Mouse (Mus musculus) brain, adult 10 weeks (tissue): ENCODE results near the gene Rbsn. TPM values are rescaled to one million over a fixed set of nuclear protein-coding genes. Genes with fewer than 3 reads are reported as not detected.

Source experiments
- polyA plus RNA-seq: library from polyadenylated mRNA; stranded (reverse); fragments of 350-450 nt; fragmentation: Illumina TruSeq; extraction: RNeasy Lipid Tissue Mini Kit (QIAGEN cat#74804); gene quantifications from one replicate; pipeline ENCODE4 v1.2.3, GENCODE M21; 2015; ENCODE audit warnings: low read depth, low replicate concordance

Gene Rbsn
- 31.4 TPM for polyA plus RNA-seq

GRCm38 (mm10) chr6:92214773-92215449 is at the start of gene Rbsn:
Gene Rbsn, minus strand, starts transcription at chr6:92214925.

GRCm38 (mm10) chr6:92244591-92244990 is 29.9 kb upstream of the Rbsn start, which contains the start of gene Trh:
Gene Trh, minus strand, starts transcription at chr6:92244650.

GRCm38 (mm10) chr6:92183621-92184131 is 31.0 kb downstream of the Rbsn start, which contains the start of gene Mrps25:
Gene Mrps25, minus strand, starts transcription at chr6:92184033.

Other genes starting within 250 kb of the Rbsn start
- gene Fgd5, start 236.0 kb downstream of the Rbsn start, polyA plus RNA-seq, result 4.9 TPM
- gene Nr2c2, start 123.5 kb downstream of the Rbsn start, polyA plus RNA-seq, result 51.5 TPM
- gene Mrps25, start 30.9 kb downstream of the Rbsn start, polyA plus RNA-seq, result 68.7 TPM
- 4.7 TPM for gene Trh, start 29.7 kb upstream of the Rbsn start, polyA plus RNA-seq